Mouse (Mus musculus) embryonic facial prominence, embryonic 15.5 days (tissue): ENCODE measurements around the gene Osbpl6. TPM values are rescaled to one million over a fixed set of nuclear protein-coding genes. Genes with fewer than 3 reads are reported as not detected.

ENCODE experiments used
- ATAC-seq: fragments of 200-750 bp; cut with Nextera tagmentation; 2 replicates; pipeline ENCODE4 v1.8.0; 2017; ENCODE audit warnings: low read depth, moderate TSS enrichment; ENCODE audit not compliant: insufficient number of reproducible peaks, low FRiP score, low TSS enrichment
- H3K27ac ChIP-seq: fragments of 300-500 bp; sonication (generic); replicated peaks from 2 replicates; pipeline ENCODE4 v1.5.1; 2015; ENCODE audit warnings: mild to moderate bottlenecking, inconsistent platforms
- H3K27me3 ChIP-seq: fragments of 300-500 bp; sonication (generic); 2 replicates; pipeline ENCODE4 v1.6.1; 2015; ENCODE audit warnings: inconsistent platforms
- H3K36me3 ChIP-seq: fragments of 300-500 bp; sonication (generic); 2 replicates; pipeline ENCODE4 v1.6.1; 2015; ENCODE audit warnings: mild to moderate bottlenecking, inconsistent platforms
- H3K4me1 ChIP-seq: fragments of 300-500 bp; sonication (generic); 2 replicates; pipeline ENCODE4 v1.6.1; 2015; ENCODE audit warnings: inconsistent platforms
- H3K4me2 ChIP-seq: fragments of 300-500 bp; sonication (generic); replicated peaks from 2 replicates; pipeline ENCODE4 v1.6.1; 2015; ENCODE audit warnings: mild to moderate bottlenecking, inconsistent platforms
- H3K4me3 ChIP-seq: fragments of 300-500 bp; sonication (generic); replicated peaks from 2 replicates; pipeline ENCODE4 v1.5.1; 2015; ENCODE audit warnings: mild to moderate bottlenecking, inconsistent platforms
- H3K9ac ChIP-seq: fragments of 300-500 bp; sonication (generic); 2 replicates; pipeline ENCODE4 v1.6.1; 2015; ENCODE audit warnings: inconsistent platforms
- H3K9me3 ChIP-seq: fragments of 300-500 bp; sonication (generic); replicated peaks from 2 replicates; pipeline ENCODE4 v1.6.1; 2016; ENCODE audit warnings: inconsistent platforms
- WGBS: fragments of 180-500 bp; shearing (Covaris S2); methylation state at CpG from one replicate; pipeline ENCODE4 v1.1.7; 2015; 5-methylcytosine and 5-hydroxymethylcytosine counted together
- polyA plus RNA-seq: library from polyadenylated mRNA; unstranded; fragments of >200 nt; fragmentation: Nextera tagmentation; extraction: Ambion mirVana; gene quantifications from 2 replicates; pipeline ENCODE4 v1.2.1, GENCODE M21; 2015

The Osbpl6 gene
- polyA plus RNA-seq, 1 experiment from 2014 or later, result 15.1 TPM

DNA sequence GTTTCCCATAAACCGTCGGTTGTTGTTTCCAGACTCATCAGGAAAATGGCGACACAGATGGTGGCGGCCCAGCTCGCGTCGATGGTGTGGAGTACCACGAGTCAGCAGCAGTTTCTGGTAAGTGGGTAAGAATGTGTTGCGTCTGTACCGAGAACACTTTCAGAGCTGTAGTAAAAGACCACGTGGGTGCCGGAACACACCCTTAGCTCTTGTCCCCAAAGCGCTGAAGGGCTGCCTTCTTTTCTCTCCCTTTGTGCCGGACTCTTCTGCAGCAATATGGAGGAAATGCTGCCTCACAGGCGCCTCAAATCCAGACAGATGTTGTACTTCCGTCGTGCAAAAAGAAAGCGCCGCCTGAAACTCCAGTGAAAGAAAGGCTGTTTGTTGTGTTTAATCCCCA, 27.7 kb upstream of the Osbpl6 start:
- Histone ChIP-seq H3K4me3 (no peak overlapping the region), H3K9me3 (no peaks in the 10 kb centered on the region), H3K4me2 (no peak overlapping the region), H3K36me3 (peaks cover 55% of the 10 kb centered on the region), H3K4me1 (no peaks in the 10 kb centered on the region), H3K27ac (no peak overlapping the region), H3K9ac (no peak overlapping the region), H3K27me3 (no peaks in the 10 kb centered on the region)
- WGBS, result 92% methylated on average over 19 of the region's 19 CpGs
- no peak for ATAC-seq

DNA sequence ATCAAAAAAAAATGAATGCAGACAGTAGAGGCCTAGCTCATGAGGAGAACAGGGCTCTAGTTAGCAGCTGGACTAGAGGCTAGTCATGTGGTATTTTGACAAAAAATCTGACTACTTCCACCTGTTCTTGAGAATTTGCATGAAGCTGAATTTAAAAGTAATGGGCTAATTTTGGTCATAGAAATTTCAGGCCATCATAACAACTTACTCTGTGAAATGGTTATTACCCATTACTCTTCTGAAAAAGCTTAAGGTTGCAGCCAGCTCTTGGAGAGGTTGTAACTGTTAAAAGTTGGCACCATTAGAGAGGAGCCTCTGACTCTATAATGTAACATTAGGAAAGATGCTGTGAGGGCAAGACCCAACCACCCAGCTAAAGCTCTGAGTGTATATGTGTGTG, 19.8 kb upstream of the Osbpl6 start:
- no peak overlapping the region for H3K4me3 ChIP-seq
- H3K9me3 ChIP-seq, result no peaks in the 10 kb centered on the region
- peaks cover 9% of the 10 kb centered on the region for H3K36me3 ChIP-seq
- no peak overlapping the region for H3K27ac ChIP-seq
- no peak overlapping the region for H3K4me2 ChIP-seq
- no peak overlapping the region for H3K9ac ChIP-seq
- ATAC-seq, result no peak
- no peaks in the 10 kb centered on the region for H3K4me1 ChIP-seq
- no peaks in the 10 kb centered on the region for H3K27me3 ChIP-seq

- Histone ChIP-seq H3K36me3 (no peaks in the 10 kb centered on the region), H3K27me3 (peaks cover 4% of the 10 kb centered on the region), H3K27ac (no peak overlapping the region), H3K9me3 (no peaks in the 10 kb centered on the region), H3K4me3 (no peak overlapping the region), H3K9ac (no peak overlapping the region), H3K4me1 (no peaks in the 10 kb centered on the region), H3K4me2 (no peak overlapping the region)
- no peak for ATAC-seq
Measured at GRCm38 (mm10) chr2:76400178-76400577, 6.1 kb upstream of the Osbpl6 start.

DNA sequence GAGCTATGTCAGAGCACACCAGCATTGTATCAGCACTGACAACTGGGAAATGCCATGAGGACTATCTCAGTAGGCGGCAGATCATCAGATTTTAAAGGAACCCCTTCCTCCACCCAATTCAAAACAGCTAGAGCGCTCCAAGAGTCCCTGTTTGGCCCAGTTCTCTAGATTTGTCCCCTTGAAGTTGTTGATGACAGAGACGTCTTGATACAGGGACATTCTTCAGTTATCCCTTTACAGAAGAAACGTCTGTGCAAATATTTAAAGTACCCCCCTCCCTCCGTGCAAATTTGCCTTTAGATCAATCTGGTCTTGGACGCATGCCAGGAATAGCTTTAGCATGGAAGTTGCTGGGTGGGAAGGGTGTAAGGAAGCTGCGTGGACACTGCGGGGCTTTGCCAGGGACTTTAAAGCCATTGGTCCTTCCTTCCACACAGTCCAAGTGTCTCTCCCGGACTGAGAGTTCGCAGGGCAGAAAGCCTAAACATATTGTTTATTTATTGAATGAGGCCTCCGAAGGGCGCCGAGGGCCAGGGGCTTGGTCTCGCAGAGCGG, 635 bp upstream of the Osbpl6 start:
- Histone ChIP-seq H3K27me3 (peaks cover 4% of the 10 kb centered on the region), H3K36me3 (no peaks in the 10 kb centered on the region), H3K9ac (peak overlapping the region; percentile 72), H3K4me2 (peak overlapping the region; percentile 90), H3K27ac (no peak overlapping the region), H3K4me1 (peaks cover 4% of the 10 kb centered on the region; the same call in 1 of the 2 replicates), H3K4me3 (peak overlapping the region; percentile 95), H3K9me3 (no peaks in the 10 kb centered on the region)
- ATAC-seq, result no peak; the same call in 1 of the 2 replicates
- WGBS, result 2% methylated on average over 15 of the region's 15 CpGs

DNA sequence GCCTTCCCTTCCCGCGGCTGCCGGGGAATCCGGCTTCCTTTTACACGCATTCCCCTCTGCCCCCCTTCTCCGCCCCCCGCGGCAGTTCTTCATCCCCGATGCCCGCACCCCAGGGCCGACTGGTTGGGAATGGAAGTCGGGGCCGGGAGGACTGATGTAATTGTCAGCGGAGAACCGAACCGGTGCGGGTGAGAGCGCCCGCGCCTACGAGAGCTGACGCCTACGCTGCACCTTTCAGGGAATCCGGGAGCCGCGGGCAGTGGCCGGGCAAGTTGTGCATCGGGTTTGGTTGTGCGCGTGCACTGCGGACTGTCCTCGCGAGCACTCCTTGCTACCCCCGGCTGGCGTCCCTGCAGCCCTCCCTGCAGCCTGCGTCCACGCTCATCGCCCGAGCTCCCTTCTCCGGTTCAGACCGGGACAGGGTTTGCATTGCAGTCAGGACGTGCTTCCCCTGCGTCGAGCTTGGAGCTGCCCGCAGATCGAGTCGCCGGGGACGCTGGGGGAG, 681 bp downstream of the Osbpl6 start:
- Histone ChIP-seq H3K4me1 (peaks cover 4% of the 10 kb centered on the region; the same call in 1 of the 2 replicates), H3K27ac (peak overlapping the region; percentile 76), H3K27me3 (peaks cover 4% of the 10 kb centered on the region), H3K9ac (peak overlapping the region; percentile 72), H3K36me3 (no peaks in the 10 kb centered on the region), H3K4me3 (peak overlapping the region; percentile 95), H3K4me2 (peak overlapping the region; percentile 90), H3K9me3 (no peaks in the 10 kb centered on the region)
- 0% methylated on average over 45 of the region's 49 CpGs for whole genome bisulfite sequencing
- ATAC-seq, result peak; percentile 60

- Histone ChIP-seq H3K4me2 (no peak overlapping the region), H3K27me3 (no peaks in the 10 kb centered on the region), H3K4me3 (no peak overlapping the region), H3K4me1 (peaks cover 4% of the 10 kb centered on the region; the same call in 1 of the 2 replicates), H3K36me3 (no peaks in the 10 kb centered on the region), H3K9ac (no peak overlapping the region), H3K9me3 (no peaks in the 10 kb centered on the region), H3K27ac (no peak overlapping the region)
- no peak for ATAC-seq
- 70% methylated on average over 1 of the region's 1 CpGs for WGBS
Measured at GRCm38 (mm10) chr2:76409526-76409925, 3.2 kb downstream of the Osbpl6 start.

GRCm38 (mm10) chr2:76409986-76410385, 3.7 kb downstream of the Osbpl6 start:
- Histone ChIP-seq H3K27me3 (no peaks in the 10 kb centered on the region), H3K4me2 (no peak overlapping the region), H3K4me3 (no peak overlapping the region), H3K27ac (no peak overlapping the region), H3K9ac (no peak overlapping the region), H3K9me3 (no peaks in the 10 kb centered on the region), H3K36me3 (no peaks in the 10 kb centered on the region), H3K4me1 (peaks cover 8% of the 10 kb centered on the region; the same call in 1 of the 2 replicates)
- no peak for ATAC-seq
- 90% methylated on average over 2 of the region's 2 CpGs for WGBS

DNA sequence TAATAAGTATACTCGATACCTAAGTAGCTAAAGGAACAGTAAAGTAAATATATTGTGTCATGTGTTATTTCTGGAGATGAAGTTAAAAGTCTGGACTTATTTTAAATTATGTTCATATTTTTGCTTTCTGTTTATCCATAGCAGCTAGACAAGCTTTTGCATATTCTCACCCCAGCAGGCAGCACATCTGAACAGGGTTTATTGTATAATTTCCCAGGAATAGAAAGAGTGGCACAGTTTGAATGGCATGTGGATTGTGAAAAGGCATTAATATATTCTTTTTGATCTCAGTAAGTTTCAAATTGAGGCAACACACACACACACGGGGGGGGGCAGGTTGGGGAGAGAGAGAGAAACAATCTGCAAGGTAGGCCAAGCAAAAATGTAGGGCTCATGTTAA, 6.6 kb downstream of the Osbpl6 start:
- WGBS, result 60% methylated on average over 2 of the region's 2 CpGs
- ATAC-seq, result no peak
- no peak overlapping the region for H3K4me3 ChIP-seq
- no peaks in the 10 kb centered on the region for H3K36me3 ChIP-seq
- H3K27me3 ChIP-seq, result no peaks in the 10 kb centered on the region
- no peak overlapping the region for H3K27ac ChIP-seq
- no peak overlapping the region for H3K4me2 ChIP-seq
- H3K4me1 ChIP-seq, result 0 out of 2 replicates have a peak, but pooled peaks cover 4% of the 10 kb centered on the region
- H3K9ac ChIP-seq, result no peak overlapping the region
- H3K9me3 ChIP-seq, result no peaks in the 10 kb centered on the region

DNA sequence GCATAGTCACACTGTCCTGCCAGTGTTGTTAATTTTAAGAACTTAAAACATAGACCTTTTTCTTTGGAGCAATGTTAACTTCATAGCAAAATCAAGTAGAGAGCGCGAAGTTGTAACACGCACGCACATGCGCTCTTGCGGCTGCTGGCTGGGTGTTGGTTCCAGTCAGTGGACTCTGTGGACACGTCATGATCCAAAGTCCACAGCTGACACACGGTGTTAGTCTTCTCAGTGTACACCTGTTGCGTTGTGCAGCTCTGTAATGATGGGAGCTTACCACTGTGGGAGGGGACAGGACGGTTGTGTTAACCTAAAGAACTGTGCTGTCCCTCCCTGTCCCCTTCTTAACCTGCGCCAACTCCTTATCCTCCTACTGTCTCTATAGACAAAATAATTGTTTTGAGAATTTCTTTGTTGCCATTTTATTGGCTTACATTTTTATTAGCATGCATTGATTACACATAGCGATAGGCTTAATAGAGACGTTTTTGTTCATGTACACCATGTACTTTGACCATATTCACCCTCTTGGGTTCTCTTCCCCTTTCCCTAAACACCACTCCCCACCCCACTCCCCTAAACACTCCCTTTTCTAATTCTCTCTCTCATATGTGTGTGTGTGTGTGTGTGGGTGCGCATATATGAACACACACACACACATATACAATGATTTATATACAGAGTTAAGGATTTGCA, 11.3 kb downstream of the Osbpl6 start:
- no peaks in the 10 kb centered on the region for H3K27me3 ChIP-seq
- H3K4me1 ChIP-seq, result 0 out of 2 replicates have a peak, but pooled peaks cover 4% of the 10 kb centered on the region
- no peak overlapping the region for H3K4me3 ChIP-seq
- H3K9ac ChIP-seq, result no peak overlapping the region
- ATAC-seq, result no peak
- WGBS, result 92% methylated on average over 14 of the region's 14 CpGs
- H3K9me3 ChIP-seq, result no peaks in the 10 kb centered on the region
- H3K4me2 ChIP-seq, result no peak overlapping the region
- no peak overlapping the region for H3K27ac ChIP-seq
- no peaks in the 10 kb centered on the region for H3K36me3 ChIP-seq

GRCm38 (mm10) chr2:76418142-76418518, 11.8 kb downstream of the Osbpl6 start:
- Histone ChIP-seq H3K27ac (no peak overlapping the region), H3K4me2 (no peak overlapping the region), H3K9ac (no peak overlapping the region), H3K36me3 (no peaks in the 10 kb centered on the region), H3K4me3 (no peak overlapping the region), H3K9me3 (no peaks in the 10 kb centered on the region), H3K4me1 (0 out of 2 replicates have a peak, but pooled peaks cover 4% of the 10 kb centered on the region), H3K27me3 (no peaks in the 10 kb centered on the region)
- ATAC-seq, result no peak
- 94% methylated on average over 3 of the region's 3 CpGs for WGBS

GRCm38 (mm10) chr2:76421411-76421924, 15.2 kb downstream of the Osbpl6 start:
- Histone ChIP-seq H3K9me3 (no peaks in the 10 kb centered on the region), H3K36me3 (no peaks in the 10 kb centered on the region), H3K27ac (no peak overlapping the region), H3K4me3 (no peak overlapping the region), H3K27me3 (no peaks in the 10 kb centered on the region), H3K9ac (no peak overlapping the region), H3K4me1 (no peaks in the 10 kb centered on the region), H3K4me2 (no peak overlapping the region)
- ATAC-seq, result no peak
- 72% methylated on average over 6 of the region's 6 CpGs for whole genome bisulfite sequencing
